Mouse (Mus musculus) monocyte, adult 5-6 weeks (primary cell): ENCODE data around the gene Ric8b. TPM values are rescaled to one million over a fixed set of nuclear protein-coding genes. Genes with fewer than 3 reads are reported as not detected.

ENCODE experiments used
- ATAC-seq: fragments of 153-309, 156-312 bp; replicated peaks from 2 replicates; pipeline ENCODE4 v1.8.0; 2017; ENCODE audit warnings: mild to moderate bottlenecking; ENCODE audit not compliant: low TSS enrichment, insufficient number of reproducible peaks, severe bottlenecking, poor library complexity, low FRiP score
- total RNA-seq: library from RNA; stranded (forward); fragments of 200-1000, 200-491, 200-594 nt; gene quantifications from 3 replicates; pipeline ENCODE4 v1.2.3, GENCODE M21; 2017

Gene Ric8b
- total RNA-seq = 25.4 to 32.3 TPM (median 27.0 TPM) in 3 replicates

DNA sequence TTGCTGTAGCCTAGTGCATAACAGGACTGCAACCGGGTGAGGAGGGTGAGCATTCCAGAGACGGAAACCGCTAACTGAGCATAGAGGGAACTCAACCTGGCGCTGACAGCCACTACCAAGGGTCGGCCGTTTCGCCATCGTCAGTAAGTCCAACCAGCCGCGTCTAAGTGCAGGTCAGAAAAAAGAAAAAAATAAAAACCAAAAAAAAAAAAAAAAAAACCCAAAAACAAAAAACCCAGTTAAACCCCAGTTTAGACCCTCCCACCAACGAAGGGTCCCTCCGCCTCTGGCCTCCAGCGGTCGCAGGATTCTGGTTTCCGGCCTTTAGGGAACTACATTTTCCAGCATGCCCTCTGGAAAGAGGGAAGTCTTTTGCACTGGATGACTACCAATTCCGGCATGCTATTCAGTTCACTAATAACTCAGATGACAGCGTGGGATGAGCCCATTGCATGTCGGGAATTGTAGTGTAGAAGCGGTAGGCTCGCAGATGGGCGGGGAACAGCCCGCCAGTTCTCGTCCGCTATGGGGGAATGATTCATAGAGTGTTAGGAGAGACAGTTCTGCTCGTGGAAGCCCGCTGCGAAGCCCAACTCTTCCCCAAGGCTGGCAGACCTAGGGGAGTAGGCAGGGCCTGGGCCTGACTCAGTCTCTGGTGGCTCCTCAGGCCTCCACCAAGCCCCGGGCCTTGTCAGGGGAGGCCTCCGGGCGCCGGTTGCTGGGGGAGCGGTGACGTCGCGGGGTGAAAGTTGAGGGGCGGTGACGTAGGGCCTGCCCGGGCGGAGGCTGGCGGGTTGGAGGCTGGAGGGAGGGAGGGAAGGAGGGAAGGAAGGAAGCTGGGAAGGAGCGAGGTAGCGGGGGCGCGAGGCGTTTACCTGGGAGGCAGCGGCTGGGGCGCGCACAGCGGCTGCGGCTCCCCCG is at the start of gene Ric8b:
Gene Ric8b (plus strand): TSS at position 807 of the 921 bp plus-strand sequence.
- ATAC-seq = peak; percentile 98

DNA sequence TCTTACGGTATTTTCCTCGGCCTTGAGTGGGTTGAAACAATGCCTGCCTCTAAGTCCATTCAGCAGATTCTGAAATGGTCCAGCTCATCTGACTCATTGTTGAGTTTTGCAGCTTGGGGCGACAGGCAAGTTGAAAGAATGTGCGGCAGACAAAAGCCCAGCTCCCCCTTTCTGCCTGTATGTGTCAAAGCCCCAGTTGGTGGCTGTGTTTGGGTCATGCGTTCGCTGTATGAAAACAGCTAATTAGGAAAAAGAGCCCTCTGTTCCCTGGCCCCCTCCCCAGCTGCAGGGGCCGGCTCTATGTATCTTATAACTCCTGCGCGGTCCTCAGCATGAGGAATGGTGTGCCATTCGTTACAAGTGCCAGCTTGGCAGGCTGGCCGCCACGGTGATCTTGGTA is 46.1 kb upstream of the Ric8b start:
- ATAC-seq = no peak

DNA sequence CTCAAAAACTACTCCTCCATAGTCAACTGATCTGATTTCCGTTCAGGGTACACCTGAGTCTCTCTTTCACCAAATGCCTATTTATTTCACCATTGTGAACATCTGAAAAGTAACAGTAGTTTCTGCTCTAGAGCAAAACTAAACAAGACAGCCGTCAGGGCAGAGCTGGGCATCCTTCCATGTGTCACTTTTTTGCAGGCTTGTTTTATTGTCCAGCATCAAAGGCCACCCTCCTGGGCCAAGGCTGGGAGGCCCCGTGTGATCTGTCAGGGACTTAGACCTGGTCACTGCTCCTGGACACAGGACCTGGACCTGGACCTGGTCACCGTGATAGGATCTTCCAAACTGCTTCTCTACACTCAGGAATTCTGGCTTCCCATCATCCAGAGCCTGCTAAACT is 45.5 kb upstream of the Ric8b start:
- no peak for ATAC-seq

DNA sequence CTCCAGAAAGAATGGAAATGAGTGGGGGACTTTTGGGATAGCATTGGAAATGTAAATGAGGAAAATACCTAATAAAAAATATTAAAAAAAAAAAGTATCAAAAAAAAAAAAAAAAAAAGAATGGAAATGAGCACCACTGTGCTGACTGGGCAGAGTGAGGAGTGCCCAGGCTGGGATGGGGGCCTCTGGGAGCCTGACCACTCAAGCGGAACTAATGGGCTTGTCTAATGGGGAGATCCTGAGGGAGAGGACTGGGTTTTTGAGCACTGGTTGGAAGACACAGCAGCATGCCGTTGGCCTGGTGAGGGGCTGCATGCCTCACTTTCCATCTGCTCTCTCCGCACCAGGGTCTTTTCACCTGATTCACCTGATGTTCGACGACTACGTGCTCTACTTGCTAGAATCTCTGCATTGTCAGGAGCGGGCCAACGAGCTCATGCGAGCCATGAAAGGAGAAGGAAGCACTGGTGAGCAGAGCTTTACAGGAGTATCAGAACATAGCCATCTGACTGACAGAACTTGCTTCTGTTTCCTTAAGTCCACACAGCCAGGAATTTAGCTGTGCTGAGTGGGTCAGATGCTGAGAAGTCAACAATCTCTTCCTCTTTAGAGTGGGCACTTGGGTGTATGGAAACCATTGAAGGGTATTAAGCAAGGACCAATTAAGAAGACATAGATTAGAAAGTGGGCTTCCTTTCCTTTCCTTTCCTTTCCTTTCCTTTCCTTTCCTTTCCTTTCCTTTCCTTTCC is 37.4 kb upstream of the Ric8b start:
- ATAC-seq = no peak

DNA sequence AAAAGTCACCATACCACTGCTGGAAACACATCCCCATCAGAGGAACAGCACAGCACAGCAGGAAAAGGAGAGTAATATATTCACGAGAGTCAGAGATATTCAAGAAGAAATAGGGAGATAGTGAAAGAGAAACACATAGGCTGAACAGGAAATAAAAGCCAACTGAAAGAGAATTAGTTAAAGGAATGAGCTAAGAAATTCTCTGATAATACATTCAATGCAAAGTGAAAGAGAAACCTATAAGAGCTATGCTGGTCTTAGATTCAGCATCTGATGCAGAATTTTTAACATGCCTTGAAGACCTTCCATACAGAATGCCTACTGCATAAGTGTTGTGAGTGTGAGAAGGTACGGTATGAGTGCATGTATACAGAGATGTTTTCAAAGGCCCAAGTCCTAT is 34.9 kb upstream of the Ric8b start:
- ATAC-seq = no peak

DNA sequence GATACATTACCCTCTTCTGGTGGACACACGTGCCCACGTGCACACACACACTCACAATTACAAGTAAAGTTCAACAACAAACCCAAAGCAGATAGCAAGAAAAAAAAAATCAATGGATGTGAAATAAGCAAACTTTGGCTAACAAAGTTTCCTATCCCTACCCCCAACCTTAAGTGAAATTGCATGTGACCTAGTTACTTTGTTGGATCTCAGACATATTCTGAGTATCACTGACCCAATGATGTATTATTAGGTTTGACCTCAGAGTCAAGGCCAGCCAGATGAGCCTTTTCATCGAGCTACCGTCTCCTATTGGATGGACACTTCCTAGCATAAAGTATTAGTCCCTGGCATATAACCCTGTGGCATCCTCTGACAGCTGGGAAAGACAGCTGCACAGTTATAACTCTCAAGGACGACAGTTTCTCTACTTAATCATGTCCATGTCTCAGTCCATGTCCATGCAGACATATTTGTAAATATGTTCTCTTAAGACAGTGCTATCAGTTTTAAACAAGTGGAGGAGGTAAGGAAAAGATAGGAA is 32.0 kb upstream of the Ric8b start:
- ATAC-seq = no peak

DNA sequence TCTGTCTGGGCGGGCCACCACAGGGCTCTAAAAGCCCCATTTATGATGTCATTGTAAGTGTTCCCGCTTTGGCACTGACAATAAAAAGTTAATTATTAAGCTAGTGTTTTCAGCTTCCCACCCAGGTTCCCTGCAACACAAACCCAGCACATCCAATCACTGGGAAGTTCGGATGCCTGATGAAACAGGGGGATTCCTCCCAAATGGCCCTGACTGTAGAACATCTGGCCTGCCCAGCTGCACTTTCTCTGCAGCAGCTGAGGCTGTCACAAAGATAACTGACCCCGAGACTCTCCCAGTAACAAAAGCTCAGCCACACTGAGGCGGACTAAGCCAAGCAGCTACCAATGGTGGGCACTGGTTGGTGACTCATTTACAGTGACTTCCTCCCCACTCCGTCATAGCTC is 31.2 kb upstream of the Ric8b start:
- ATAC-seq = no peak

DNA sequence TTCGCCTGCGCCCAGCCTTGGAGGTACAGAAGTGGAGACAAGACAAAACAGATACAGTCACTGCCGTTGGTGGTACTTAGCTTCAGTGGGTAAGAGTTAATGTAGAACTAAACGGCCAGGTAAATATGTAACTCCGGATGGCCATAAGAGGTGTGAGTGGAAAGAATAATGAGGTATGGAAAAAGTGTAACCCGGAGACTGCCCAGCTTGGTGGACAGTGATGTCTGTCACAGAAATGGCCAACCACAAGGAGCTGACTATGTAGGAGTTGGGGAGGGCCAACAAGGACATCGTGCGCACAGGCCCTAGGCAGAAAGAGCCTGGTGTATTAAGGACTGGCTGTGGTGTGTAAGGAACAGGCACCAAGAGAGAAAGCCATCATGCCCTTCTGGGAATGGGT is 30.6 kb upstream of the Ric8b start:
- no peak for ATAC-seq

DNA sequence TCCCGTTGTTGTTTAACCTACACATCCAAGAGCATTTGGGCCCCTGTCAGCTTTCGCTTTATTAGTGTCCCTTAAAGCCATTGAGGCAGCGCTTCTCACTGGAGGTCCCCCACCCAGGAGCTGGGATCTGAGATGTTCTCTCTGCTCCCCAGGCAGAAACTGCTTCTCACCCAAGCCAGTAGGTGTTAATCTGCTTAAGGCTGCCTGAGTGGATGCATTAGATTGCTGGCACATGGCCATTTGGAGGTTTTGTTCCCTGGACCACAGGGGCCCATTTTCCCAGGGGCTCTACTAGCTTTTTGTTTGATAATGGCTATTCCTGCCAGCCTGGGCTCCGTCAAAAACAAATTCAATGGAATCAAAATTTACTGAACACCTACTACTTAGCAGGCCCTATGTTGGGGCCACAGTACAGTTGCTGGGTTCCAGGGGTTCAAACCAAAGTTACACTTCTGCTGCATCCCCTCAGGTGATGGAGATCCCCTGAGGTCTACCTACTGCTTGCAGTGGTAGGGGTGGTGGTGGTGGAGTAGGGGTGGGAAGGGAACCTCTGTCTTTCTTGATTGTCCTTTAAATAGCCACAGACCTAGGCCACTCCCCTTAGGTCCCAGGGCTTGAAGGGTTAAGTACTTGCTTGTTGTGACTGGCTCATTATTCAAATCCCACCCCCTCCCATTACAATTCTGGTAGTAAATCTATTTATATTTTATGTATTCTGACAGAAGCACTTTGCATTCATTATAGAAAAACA is 28.1 kb upstream of the Ric8b start:
- no peak for ATAC-seq

DNA sequence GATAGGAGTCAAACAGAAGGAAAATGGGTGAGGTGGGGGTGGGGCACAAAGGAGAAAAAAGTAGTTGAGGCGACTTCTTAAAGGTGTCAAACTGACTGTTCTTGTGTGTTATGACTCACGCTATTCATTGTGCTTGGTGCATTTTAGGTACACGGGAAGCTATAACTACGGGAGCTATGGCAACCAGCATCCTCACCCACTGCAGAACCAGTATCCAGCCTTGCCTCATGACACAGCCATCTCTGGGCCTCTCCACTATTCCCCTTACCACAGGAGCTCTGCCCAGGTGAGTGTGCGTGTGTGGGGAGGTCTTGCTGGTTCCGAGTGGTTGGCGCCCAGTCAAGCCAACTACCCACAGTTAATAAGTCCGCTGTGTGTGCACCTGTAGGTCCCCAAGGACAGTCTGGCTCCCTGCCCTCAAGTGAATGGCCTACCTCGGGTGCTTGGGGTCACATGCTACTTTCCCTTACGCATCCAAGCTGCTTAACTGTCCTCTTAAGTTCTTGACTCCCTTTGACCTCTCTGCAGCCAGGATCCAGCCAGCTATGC is 21.5 kb upstream of the Ric8b start:
- no peak for ATAC-seq

DNA sequence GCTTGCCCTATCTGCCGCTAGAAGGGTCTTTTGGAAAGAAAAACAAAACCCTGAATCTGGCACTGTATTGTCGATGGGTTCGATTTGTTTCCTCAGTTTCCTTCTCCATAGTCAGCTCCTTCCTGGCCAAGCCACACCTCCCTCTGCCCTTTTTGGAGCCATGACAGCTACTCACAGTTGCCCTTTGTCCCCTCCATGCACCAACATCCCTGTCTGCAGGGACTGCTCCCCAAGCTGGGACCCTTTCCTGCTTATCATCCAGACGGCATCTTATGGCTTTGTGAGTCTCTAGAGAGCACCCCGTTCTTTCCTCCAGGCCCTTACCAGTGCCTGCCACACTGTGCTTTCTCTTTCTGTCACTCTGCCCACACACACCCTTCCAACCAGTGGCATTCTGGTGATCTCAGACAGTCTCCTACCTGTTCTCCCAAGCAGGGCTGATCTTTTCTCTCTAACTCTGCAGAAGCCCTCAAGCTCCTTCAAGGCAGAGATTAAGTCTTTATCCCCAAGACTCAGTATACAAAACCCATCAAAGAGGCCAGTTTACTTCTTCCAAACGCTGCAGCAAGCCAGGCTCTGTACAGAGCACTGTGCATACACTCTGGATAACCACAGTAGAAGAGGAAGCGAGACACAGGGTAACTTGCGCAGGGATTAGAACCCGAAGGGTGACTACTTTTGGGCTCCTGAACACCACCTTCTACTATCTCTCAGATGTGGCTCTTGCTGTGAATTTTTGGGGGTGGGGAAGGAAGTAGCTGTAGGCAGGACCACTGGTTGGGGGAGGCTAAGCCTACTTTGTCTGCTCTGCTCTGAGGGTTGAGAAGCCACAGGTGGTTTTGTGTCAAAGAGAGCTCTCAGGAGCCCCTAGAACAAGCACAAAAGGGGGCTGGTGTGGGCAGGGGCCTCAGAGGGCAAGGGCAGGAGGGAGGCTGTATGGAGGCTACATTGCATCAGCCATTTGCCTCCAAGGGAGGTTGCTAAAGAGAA is 20.2 kb upstream of the Ric8b start:
- ATAC-seq = no peak

DNA sequence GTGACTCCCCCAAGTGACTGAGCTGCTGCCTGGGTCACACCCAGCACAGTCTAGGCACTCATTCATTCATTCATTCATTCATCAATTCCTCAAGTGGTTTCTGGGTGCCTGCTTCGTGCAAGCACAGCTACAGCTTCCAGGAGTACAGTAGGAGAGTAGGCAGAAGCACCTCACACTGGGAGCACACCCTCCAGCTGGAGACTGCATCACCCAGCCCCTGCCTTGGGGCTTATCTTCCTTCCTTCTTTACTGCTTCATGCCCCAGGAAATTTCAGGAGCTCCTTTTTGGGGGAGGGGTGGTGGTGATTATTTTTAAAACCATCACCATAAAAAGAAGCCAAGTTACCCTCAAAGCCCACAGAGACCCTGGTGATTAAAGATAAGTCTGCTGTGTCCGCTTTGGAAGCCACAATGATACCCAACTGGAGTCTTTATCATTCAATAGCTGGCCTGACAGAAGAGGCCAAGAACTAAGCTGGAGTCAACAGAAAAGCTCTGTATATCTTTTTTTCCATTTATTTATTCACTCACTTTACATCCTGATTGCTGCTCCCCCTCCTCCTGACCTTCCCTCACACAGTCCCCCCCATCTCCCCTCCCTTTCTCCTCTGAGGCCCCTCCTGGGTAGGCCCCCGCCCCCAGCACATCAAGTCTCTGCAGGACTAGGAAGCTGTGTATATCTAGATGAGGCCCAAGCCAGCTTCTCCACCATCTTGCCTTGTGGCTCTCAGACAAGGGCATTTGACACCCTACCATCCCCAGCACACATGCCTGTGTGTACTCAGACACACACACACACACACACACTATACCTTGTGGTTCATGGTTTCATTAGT is 19.1 kb upstream of the Ric8b start:
- ATAC-seq = no peak

DNA sequence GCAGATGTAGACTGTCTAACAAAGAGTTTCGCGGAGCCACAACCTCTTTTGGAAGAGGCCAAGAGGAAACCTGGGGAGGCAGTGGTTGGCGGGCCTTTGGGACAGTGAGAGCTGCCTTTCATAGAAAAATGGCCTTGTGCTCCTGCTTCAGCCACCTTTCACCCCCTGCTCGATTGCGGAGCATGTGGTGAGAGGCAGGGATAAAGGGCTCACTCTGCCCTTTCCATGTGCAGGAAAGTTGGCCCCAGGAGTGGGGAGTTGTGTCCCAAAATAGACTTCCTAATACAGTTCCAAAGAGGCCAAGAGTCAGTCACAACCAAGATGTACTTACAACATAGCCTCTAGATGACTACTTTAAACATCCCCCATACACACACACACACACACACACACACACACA is 15.7 kb upstream of the Ric8b start:
- no peak for ATAC-seq

DNA sequence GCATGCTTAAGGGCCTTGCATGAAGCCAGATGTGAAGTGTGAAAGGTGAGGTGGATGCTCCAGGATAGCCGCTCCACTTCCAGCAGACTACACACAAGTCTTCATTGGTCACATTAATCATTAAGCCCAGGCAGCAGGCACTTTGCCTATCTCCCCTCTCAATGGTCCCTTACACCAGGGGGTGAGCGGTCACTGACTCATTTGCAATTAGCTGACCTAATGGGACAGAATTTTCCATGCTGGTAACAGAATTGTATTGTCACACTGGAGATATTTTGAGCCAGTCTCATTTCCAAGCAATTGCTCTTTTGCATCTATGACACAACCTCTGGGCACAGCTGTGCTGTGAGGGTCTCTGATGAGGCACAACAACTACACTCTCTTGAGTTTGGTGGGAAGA is 15.2 kb upstream of the Ric8b start:
- no peak for ATAC-seq

DNA sequence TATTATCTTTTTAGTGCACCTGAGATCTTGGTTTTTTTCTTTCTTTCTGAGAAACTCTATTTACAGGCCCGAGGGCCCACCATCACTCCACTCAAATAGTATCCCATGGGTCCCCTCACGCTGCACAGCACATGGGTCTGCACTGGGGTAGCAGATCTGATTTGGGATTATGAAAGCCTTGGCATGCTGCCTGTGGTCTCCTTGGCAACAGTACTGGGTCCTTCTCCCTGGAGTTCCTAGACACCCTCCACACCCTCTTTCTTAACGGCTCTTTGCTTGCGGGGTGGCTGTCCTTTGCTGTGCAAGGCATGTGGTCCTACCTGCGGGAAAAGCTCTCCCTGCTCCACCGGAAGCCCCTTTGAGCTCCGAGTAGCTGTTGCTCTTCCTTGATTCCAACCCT is 14.1 kb upstream of the Ric8b start:
- ATAC-seq = no peak

DNA sequence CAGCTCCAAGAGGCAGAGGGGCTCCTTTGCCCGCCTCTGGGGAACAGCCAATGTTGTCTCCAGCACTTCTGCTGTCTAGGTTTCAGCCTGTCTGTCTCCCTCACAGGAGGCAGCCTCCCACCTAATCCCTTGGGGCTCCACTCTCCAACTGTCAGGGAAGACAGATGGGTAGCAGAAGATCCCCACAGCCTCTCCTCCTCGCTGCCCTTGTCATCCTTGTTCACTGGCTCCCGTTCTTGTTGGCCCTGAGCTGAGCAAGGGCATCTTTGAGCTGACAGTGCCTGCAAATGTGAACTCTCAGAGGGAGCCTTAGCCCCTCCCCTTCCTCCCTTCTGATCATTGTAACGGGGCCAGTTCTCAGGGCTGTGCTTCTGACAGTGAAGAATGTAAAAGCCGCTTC is 13.7 kb upstream of the Ric8b start:
- no peak; the same call in 1 of the 2 replicates for ATAC-seq

DNA sequence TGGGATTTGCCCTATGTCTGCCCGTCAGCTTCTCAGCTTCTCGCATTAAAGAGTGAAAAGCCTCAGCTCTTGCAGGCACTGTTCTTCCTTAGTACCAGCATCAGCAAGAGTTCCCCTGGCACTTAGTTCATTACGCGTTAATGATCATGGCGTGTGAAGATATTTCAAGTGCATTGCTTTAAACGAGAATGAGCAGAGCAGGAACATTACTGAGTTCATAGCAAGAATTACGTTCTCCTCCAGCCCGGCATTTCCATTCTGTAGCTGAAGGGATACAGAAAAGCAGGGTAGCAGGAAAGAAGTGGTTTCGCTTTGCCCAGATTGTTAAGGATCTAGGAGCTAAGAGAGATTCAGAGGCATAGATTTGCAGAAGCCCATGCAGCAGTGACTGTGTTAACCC is 10.5 kb upstream of the Ric8b start:
- ATAC-seq = no peak
